Mouse (Mus musculus): ENCODE measurements around the gene Sema3b.

Sema3b gene

GRCm38 (mm10) chr9:107633091-107633660, 24.1 kb upstream of the Sema3b start:
- no peak for DNase-seq (ENCODE audit: low spot score)

DNA sequence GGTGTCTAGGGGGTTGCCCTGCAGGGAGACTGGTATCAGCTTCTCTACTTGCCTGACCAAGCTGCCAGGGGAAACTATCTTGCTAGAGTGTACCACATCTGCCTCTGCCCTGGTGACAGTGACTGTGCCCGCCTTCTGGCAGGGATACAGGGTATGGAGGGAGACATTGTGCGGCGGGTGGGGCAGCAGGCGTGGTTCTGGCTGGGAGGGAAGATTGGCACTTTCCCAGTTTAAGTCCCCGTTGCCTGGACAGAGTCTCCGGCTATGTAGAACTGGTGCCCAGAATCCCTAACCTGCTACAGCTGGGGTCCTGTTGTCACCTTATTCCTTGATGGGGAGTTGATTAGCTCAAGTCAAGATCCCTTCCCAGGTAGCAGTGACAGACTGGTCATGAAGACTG, 23.4 kb upstream of the Sema3b start:
- DNase-seq (ENCODE audit: low spot score): no peak

- DNase-seq (ENCODE audit: low spot score): no peak
These were observed 22.8 kb upstream of the Sema3b start for GRCm38 (mm10) chr9:107631861-107632260.

- DNase-seq (ENCODE audit: low spot score): no peak
These were observed 22.3 kb upstream of the Sema3b start for GRCm38 (mm10) chr9:107631311-107631826.

GRCm38 (mm10) chr9:107630576-107630975, 21.5 kb upstream of the Sema3b start:
- DNase-seq (ENCODE audit: low spot score): no peak

- DNase-seq (ENCODE audit: low spot score): no peak
These were observed 20.9 kb upstream of the Sema3b start for GRCm38 (mm10) chr9:107629901-107630425.

GRCm38 (mm10) chr9:107629411-107629730, 20.3 kb upstream of the Sema3b start:
- DNase-seq (ENCODE audit: low spot score): no peak

- DNase-seq (ENCODE audit: low spot score): no peak
These were observed 19.8 kb upstream of the Sema3b start for GRCm38 (mm10) chr9:107628721-107629410.

- DNase-seq (ENCODE audit: low spot score): no peak
These were observed 18.6 kb upstream of the Sema3b start for GRCm38 (mm10) chr9:107627387-107628255.

GRCm38 (mm10) chr9:107626844-107627277, 17.8 kb upstream of the Sema3b start:
- no peak for DNase-seq (ENCODE audit: low spot score)

DNA sequence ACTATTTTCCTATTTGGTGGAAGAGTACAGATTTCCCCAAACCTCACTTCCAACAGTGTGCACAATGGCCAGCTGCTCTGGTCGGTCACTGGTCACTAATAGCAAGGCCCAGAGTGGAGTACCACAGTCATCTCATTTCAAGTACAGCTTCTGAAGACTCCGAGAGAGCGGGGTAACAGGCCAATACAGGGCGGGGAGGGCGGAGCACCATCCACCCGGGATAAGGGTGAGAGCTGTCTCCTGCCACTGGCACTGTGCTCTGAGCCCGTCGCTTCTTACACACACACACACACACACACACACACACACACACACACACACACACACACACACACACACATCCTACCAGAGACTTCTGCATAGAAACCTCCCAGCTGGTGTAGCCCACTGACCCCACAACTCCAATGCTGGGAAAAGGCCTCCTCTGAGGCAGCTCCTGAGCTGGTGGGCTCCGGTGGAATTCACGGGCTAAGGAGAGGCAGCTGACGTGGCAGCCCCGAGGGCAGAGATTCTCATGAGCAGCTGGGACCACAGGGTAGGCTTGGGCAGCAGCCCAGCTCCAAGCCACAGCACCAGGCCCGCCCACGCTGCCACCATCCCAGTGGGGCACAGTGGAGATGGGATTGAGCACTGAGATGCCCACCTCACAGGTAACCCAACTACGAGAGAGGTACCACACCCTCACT, 17.3 kb upstream of the Sema3b start:
- DNase-seq (ENCODE audit: low spot score): no peak

- no peak for DNase-seq (ENCODE audit: low spot score)
These were observed 16.5 kb upstream of the Sema3b start for GRCm38 (mm10) chr9:107625351-107626128.

DNA sequence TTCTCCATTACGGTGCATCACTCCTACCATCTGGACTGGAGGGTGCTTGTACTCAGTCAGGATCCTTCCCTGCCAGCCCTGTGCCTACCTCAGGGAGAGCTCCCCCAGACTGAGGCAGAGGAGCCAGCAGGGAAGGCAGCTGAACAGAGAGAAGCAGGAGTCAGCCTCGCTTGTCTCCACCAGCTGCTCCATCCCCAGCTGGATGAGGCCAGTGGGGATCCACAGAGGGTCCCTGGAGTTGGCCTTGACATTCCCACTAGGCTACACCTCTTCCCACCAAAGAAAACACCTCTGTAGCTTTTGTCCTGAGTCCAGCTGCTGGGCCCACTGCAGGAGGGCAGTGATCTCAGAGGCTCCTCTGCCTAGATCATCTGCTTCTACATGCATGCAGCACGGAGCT, 15.9 kb upstream of the Sema3b start:
- no peak for DNase-seq (ENCODE audit: low spot score)

DNA sequence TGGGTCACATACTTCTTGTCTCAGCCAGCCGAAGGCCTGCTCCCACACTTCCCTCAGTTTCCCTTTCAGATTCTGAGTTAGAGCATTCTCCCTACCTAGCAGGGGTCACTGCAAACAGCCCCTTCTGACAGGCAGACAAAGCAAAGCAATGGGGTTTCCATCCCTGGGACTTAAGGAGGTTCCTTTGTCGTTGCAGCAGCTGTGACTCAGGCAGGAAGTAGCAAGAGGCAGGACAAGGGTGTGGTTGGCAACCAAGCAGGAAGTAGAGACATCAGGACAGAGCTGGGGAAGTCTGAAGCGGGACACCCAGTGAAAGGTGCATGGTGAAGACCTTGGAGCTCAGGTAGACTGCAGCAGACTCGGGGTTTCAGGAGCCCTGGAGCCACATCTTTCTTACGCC, 15.5 kb upstream of the Sema3b start:
- no peak for DNase-seq (ENCODE audit: low spot score)

GRCm38 (mm10) chr9:107620954-107621353, 11.9 kb upstream of the Sema3b start:
- DNase-seq (ENCODE audit: low spot score): no peak

DNA sequence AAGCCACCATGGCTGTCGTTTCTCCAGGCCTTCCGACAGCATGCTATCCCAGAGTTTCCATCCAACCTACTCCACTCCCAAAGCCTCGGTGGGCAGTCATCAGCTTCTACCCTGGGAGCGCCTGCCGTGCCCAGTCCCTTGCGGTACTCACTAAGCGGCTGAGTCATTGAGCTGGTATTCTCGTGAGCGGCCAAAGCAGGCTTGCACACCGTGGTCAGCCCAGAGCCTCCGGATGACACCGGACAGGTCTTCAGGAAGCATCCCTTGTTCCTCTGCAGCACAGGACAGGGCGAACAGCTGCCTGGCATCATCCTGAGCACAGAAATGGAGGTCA, 10.5 kb upstream of the Sema3b start:
- DNase-seq (ENCODE audit: low spot score): no peak

- DNase-seq (ENCODE audit: low spot score): no peak
These were observed 9.9 kb upstream of the Sema3b start for GRCm38 (mm10) chr9:107618778-107619545.

GRCm38 (mm10) chr9:107618098-107618497, 9.1 kb upstream of the Sema3b start:
- no peak for DNase-seq (ENCODE audit: low spot score)

DNA sequence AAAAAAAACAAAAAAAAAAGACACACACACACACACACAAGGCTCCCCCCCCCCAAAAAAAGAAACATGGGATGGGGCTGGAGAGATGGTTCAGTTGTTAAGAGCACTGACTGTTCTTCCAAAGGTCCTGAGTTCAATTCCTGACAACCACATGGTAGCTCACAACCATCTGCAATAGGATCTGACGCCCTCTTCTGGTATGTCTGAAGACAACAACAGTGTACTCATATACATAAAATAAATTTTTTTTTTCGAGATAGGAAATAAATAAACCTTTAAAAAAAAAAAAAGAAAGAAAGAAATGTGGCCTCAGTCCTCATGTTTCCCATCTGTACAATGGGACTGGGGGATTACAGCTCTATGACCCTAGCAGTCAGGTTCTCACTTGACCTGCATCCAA, 8.4 kb upstream of the Sema3b start:
- no peak for DNase-seq (ENCODE audit: low spot score)

- no peak for DNase-seq (ENCODE audit: low spot score)
These were observed 6.0 kb upstream of the Sema3b start for GRCm38 (mm10) chr9:107615035-107615434.

Measured in layer of hippocampus, adult 9-10 months (tissue).